ENCODE assay signal across 32 mouse cellular contexts in genomic region chr15:81534546-81534945, GRCm38 (mm10). TPM values are rescaled to one million over a fixed set of nuclear protein-coding genes. Genes with fewer than 3 reads are reported as not detected.
DNase-seq lines count a peak whose midpoint lies in the region; ATAC-seq and TF ChIP-seq lines count a peak whose summit lies in the region.
"Had no signal": no experiment of that assay in that cellular context is flagged by ENCODE, and none has a peak within 500 bp of the region (broad histone marks: within the 10 kb centered on the region; RNA-seq: fewer than 3 reads in every experiment).

No protein-coding gene starts in this region.

- no peak for ATAC-seq in megakaryocyte, adult 5-6 weeks (ENCODE audit: poor library complexity, severe bottlenecking)
- no peak for ATAC-seq in liver, embryonic 13.5 days (ENCODE audit: low read depth)
- ATAC-seq: forebrain, postnatal 0 days; hindbrain, embryonic 16.5 days; intestine, embryonic 15.5 days; lung, postnatal 0 days; midbrain, embryonic 15.5 days; Patski had no signal

- TF ChIP-seq POLR2A in small intestine, adult 2 months (IDR thresholded peaks at IDR 0.05; ENCODE audit: low read depth, low read length) = no peak

- H3K9me3 ChIP-seq in megakaryocyte, embryonic 14.5 days = no peaks in the 10 kb centered on the region
- H3K9me3 ChIP-seq in liver, embryonic 13.5 days (replicated peaks) = no peaks in the 10 kb centered on the region
- H3K9me3 ChIP-seq: embryonic facial prominence, embryonic 10.5 days; embryonic facial prominence, embryonic 15.5 days; forebrain, embryonic 12.5 days; intestine, embryonic 15.5 days; limb, embryonic 12.5 days; midbrain, embryonic 10.5 days; midbrain, embryonic 15.5 days; neural tube, embryonic 15.5 days had no signal

- peak overlapping the region; percentile 53 for H3K4me3 ChIP-seq in megakaryocyte, embryonic 14.5 days (replicated peaks)
- H3K4me3 ChIP-seq in liver, embryonic 13.5 days (replicated peaks) = no peak overlapping the region
- no peak overlapping the region for H3K4me3 ChIP-seq in small intestine, adult 2 months (ENCODE audit: low read depth, low read length)
- H3K4me3 ChIP-seq: embryonic facial prominence, embryonic 10.5 days; embryonic facial prominence, embryonic 15.5 days; forebrain, embryonic 12.5 days; intestine, embryonic 15.5 days; limb, embryonic 12.5 days; midbrain, embryonic 10.5 days; midbrain, embryonic 15.5 days; neural tube, embryonic 15.5 days had no signal

- H3K27me3 ChIP-seq in megakaryocyte, embryonic 14.5 days (replicated peaks) = peaks cover 3% of the 10 kb centered on the region
- no peaks in the 10 kb centered on the region for H3K27me3 ChIP-seq in liver, embryonic 13.5 days
- no peaks in the 10 kb centered on the region for H3K27me3 ChIP-seq in small intestine, adult 2 months (ENCODE audit: control insufficient read depth, insufficient read depth, low read length)
- H3K27me3 ChIP-seq: embryonic facial prominence, embryonic 15.5 days; forebrain, embryonic 12.5 days; intestine, embryonic 15.5 days; limb, embryonic 12.5 days; midbrain, embryonic 15.5 days; neural tube, embryonic 15.5 days; Patski had no signal

- H3K36me3 ChIP-seq in megakaryocyte, embryonic 14.5 days (replicated peaks; ENCODE audit: low read length) = no peaks in the 10 kb centered on the region
- no peaks in the 10 kb centered on the region for H3K36me3 ChIP-seq in liver, embryonic 13.5 days
- no peaks in the 10 kb centered on the region for H3K36me3 ChIP-seq in small intestine, adult 2 months (ENCODE audit: control insufficient read depth, insufficient read depth, low read length)
- H3K36me3 ChIP-seq: embryonic facial prominence, embryonic 10.5 days; embryonic facial prominence, embryonic 15.5 days; forebrain, embryonic 12.5 days; intestine, embryonic 15.5 days; limb, embryonic 12.5 days; midbrain, embryonic 10.5 days; midbrain, embryonic 15.5 days; neural tube, embryonic 15.5 days had no signal

- WGBS in liver, embryonic 13.5 days (ENCODE audit: insufficient replicate concordance) = 20% methylated on average over 6 of the region's 6 CpGs
- 58% methylated on average over 6 of the region's 6 CpGs for WGBS in small intestine, adult 2 months

- H3K27ac ChIP-seq in liver, embryonic 13.5 days = peak overlapping the region; percentile 50
- peak overlapping the region; percentile 10; the same call in 1 of the 2 replicates for H3K27ac ChIP-seq in small intestine, adult 2 months (ENCODE audit: insufficient read depth, low read depth, low read length)
- H3K27ac ChIP-seq: embryonic facial prominence, embryonic 10.5 days; embryonic facial prominence, embryonic 15.5 days; forebrain, embryonic 12.5 days; intestine, embryonic 15.5 days; kidney, postnatal 0 days; limb, embryonic 12.5 days; midbrain, embryonic 10.5 days; midbrain, embryonic 15.5 days; neural tube, embryonic 15.5 days had no signal

- DNase-seq in induced T-regulatory cell, adult 2 months (ENCODE audit: low read depth) = peak; percentile 58
- DNase-seq in liver, embryonic 13.5 days = no peak
- DNase-seq in cerebellum, adult 11-12 months = no peak
- no peak for DNase-seq in adrenal gland, postnatal 25 days
- no peak for DNase-seq in adrenal gland, postnatal 36 days
- DNase-seq: adrenal gland, postnatal 14 days; cerebellum, adult 2 months; cerebellum, postnatal 25 days; forebrain, postnatal 0 days; gastrocnemius, postnatal 10 days; heart, postnatal 14 days; kidney, adult 2 months; lung, adult 18-20 months; lung, postnatal 4 days; right cerebral cortex, postnatal 25 days; spleen, adult 18-20 months; thymus, postnatal 4 days had no signal

- TF ChIP-seq CTCF in small intestine, adult 2 months (IDR thresholded peaks at IDR 0.05; ENCODE audit: extremely low read depth, insufficient read length, insufficient replicate concordance, low read depth, low read length) = no peak

- no peak overlapping the region; the same call in 1 of the 2 replicates for H3K9ac ChIP-seq in liver, embryonic 13.5 days
- H3K9ac ChIP-seq: embryonic facial prominence, embryonic 15.5 days; forebrain, embryonic 12.5 days; forebrain, postnatal 0 days; intestine, embryonic 15.5 days; limb, embryonic 12.5 days; midbrain, embryonic 15.5 days; neural tube, embryonic 15.5 days had no signal

- peaks cover 28% of the 10 kb centered on the region for H3K4me1 ChIP-seq in megakaryocyte, embryonic 14.5 days
- H3K4me1 ChIP-seq in liver, embryonic 13.5 days (replicated peaks) = peaks cover 70% of the 10 kb centered on the region
- H3K4me1 ChIP-seq in small intestine, adult 2 months (ENCODE audit: control insufficient read depth, insufficient read depth, insufficient read length, low read length) = no peaks in the 10 kb centered on the region
- H3K4me1 ChIP-seq: embryonic facial prominence, embryonic 10.5 days; embryonic facial prominence, embryonic 15.5 days; intestine, embryonic 15.5 days; limb, embryonic 12.5 days; neural tube, embryonic 15.5 days had no signal

- no peak overlapping the region for H3K4me2 ChIP-seq in liver, embryonic 13.5 days
- H3K4me2 ChIP-seq: embryonic facial prominence, embryonic 15.5 days; forebrain, embryonic 12.5 days; intestine, embryonic 15.5 days; limb, embryonic 12.5 days; midbrain, embryonic 15.5 days; neural tube, embryonic 15.5 days had no signal

RNA-seq across cellular contexts. Expression of gene Ep300, which starts 50.6 kb away (rescaled TPM):
- 8.5 and 14.3 TPM in 2 replicates for polyA plus RNA-seq in megakaryocyte, embryonic 14.5 days (2012; ENCODE audit: insufficient read depth, low replicate concordance)
- 218 and 236 TPM in 2 replicates for total RNA-seq in megakaryocyte, adult 5-6 weeks (2015)
- 46.5 and 76.5 TPM in 2 replicates for total RNA-seq in megakaryocyte, adult 5-6 weeks (2017)
- polyA plus RNA-seq in liver, embryonic 13.5 days (2015; fragmentation: Nextera tagmentation; extraction: Ambion mirVana) = 4.4 and 5.9 TPM in 2 replicates
- polyA plus RNA-seq in small intestine, adult 2 months (2012; rRNA removed) = 16.9 and 33.3 TPM in 2 replicates
- total RNA-seq in adrenal gland, postnatal 25 days (2021) = 79.0 and 89.2 TPM in 2 replicates
- total RNA-seq in adrenal gland, postnatal 36 days (2021) = 10 to 100 TPM; 69.0 to 69.7 TPM
